10 mouse cellular contexts compared by ENCODE assay signal in the genomic region with DNA sequence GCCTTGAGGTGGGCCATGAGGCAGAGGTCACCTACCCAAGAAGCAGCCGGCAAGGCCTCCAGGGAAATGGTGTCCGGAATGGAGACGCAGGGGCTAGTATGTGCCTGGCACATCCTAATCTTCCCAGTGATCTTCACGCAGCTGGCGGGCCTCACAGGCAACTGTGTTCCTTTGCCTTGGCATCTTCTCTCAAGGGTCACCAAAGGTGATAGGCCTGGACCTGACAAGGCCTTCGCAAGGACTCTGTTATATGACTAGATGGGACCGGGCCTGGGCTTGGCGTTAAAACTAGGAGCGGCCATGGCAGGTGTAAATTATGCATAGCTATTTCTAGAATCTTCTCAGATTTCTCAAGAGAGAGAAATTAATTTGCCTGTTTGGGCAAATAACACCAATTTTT.
DNase-seq lines count a peak whose midpoint lies in the region; ATAC-seq and TF ChIP-seq lines count a peak whose summit lies in the region.
"Had no signal": no experiment of that assay in that cellular context is flagged by ENCODE, and none has a peak within 500 bp of the region (broad histone marks: within the 10 kb centered on the region; RNA-seq: fewer than 3 reads in every experiment).

No protein-coding gene starts in this region.

- peak overlapping the region; percentile 75 for H3K4me3 ChIP-seq in gastrocnemius, adult 2 months
- H3K4me3 ChIP-seq in lung, embryonic 16.5 days (ENCODE audit: low read length) = no peak overlapping the region
- H3K4me3 ChIP-seq in lung, adult 2 months (replicated peaks; ENCODE audit: extremely low read depth, low read depth, low read length) = no peak overlapping the region
- no peak overlapping the region for H3K4me3 ChIP-seq in intestine, postnatal 0 days (ENCODE audit: low read depth, low read length)
- no peak overlapping the region for H3K4me3 ChIP-seq in neural tube, embryonic 15.5 days (replicated peaks)

- H3K4me1 ChIP-seq in lung, embryonic 16.5 days (replicated peaks; ENCODE audit: control insufficient read depth, insufficient read depth, low read length) = peaks cover 12% of the 10 kb centered on the region
- H3K4me1 ChIP-seq in lung, adult 2 months (ENCODE audit: control insufficient read depth, insufficient read depth, low read length) = no peaks in the 10 kb centered on the region
- no peaks in the 10 kb centered on the region for H3K4me1 ChIP-seq in intestine, postnatal 0 days (replicated peaks; ENCODE audit: control insufficient read depth, insufficient read depth, low read length)
- peaks cover 30% of the 10 kb centered on the region for H3K4me1 ChIP-seq in neural tube, embryonic 15.5 days

- H3K4me2 ChIP-seq in lung, embryonic 16.5 days (ENCODE audit: low read depth, low read length) = peak overlapping the region; percentile 83; the same call in 1 of the 2 replicates
- H3K4me2 ChIP-seq in intestine, postnatal 0 days (replicated peaks; ENCODE audit: low read depth) = peak overlapping the region; percentile 72; the same call in 1 of the 2 replicates
- H3K4me2 ChIP-seq in neural tube, embryonic 15.5 days = peak overlapping the region; percentile 70

- H3K36me3 ChIP-seq in lung, embryonic 16.5 days (ENCODE audit: control insufficient read depth, insufficient read depth, low read length) = no peaks in the 10 kb centered on the region
- no peaks in the 10 kb centered on the region for H3K36me3 ChIP-seq in intestine, postnatal 0 days (ENCODE audit: control insufficient read depth, insufficient read depth)
- H3K36me3 ChIP-seq in neural tube, embryonic 15.5 days = no peaks in the 10 kb centered on the region
- H3K36me3 ChIP-seq: heart, embryonic 12.5 days; midbrain, embryonic 12.5 days had no signal

- H3K9me3 ChIP-seq in lung, embryonic 16.5 days (ENCODE audit: control insufficient read depth, low read length) = no peaks in the 10 kb centered on the region
- H3K9me3 ChIP-seq in intestine, postnatal 0 days (ENCODE audit: control insufficient read depth) = no peaks in the 10 kb centered on the region
- H3K9me3 ChIP-seq in neural tube, embryonic 15.5 days (replicated peaks) = no peaks in the 10 kb centered on the region
- H3K9me3 ChIP-seq: heart, embryonic 12.5 days; midbrain, embryonic 12.5 days had no signal

- no peak for TF ChIP-seq POLR2A in lung, adult 2 months (IDR thresholded peaks at IDR 0.05; ENCODE audit: borderline replicate concordance, extremely low read depth, low read depth, low read length)

- ATAC-seq in lung, embryonic 16.5 days (ENCODE audit: low read depth) = no peak
- no peak for ATAC-seq in intestine, postnatal 0 days
- no peak for ATAC-seq in neural tube, embryonic 15.5 days (ENCODE audit: low FRiP score)
- no peak for ATAC-seq in monocyte, adult 5-6 weeks (replicated peaks; ENCODE audit: insufficient number of reproducible peaks, low FRiP score, low TSS enrichment, poor library complexity, severe bottlenecking)

- H3K27me3 ChIP-seq in lung, embryonic 16.5 days (ENCODE audit: control insufficient read depth, insufficient read depth, low read depth, low read length) = peaks cover 8% of the 10 kb centered on the region
- peaks cover 22% of the 10 kb centered on the region for H3K27me3 ChIP-seq in intestine, postnatal 0 days (replicated peaks; ENCODE audit: control insufficient read depth, insufficient read depth, low read length)
- H3K27me3 ChIP-seq in neural tube, embryonic 15.5 days (replicated peaks) = no peaks in the 10 kb centered on the region; the same call in 1 of the 2 replicates

- intact Hi-C loops in gastrocnemius, adult 2 months (cut with DNase I) = no loop called here
- intact Hi-C loops in gastrocnemius, postnatal 14 days (cut with DNase I; ENCODE audit: low total_unique reads) = no loop called here

- 74% methylated on average over 9 of the region's 9 CpGs for WGBS in lung, embryonic 16.5 days
- 75% methylated on average over 9 of the region's 9 CpGs for WGBS in lung, adult 2 months
- 72% methylated on average over 9 of the region's 9 CpGs for WGBS in intestine, postnatal 0 days
- WGBS in neural tube, embryonic 15.5 days = 84% methylated on average over 9 of the region's 9 CpGs

- TF ChIP-seq CTCF in gastrocnemius, adult 2 months (IDR thresholded peaks at IDR 0.05) = no peak
- no peak for TF ChIP-seq CTCF in lung, adult 2 months (IDR thresholded peaks at IDR 0.05; ENCODE audit: insufficient read depth, low read length)
- no peak for TF ChIP-seq CTCF in intestine, postnatal 0 days (IDR thresholded peaks at IDR 0.05; ENCODE audit: low read depth)

- DNase-seq in gastrocnemius, adult 2 months = peak; percentile 72
- no peak for DNase-seq in gastrocnemius, postnatal 14 days
- DNase-seq in lung, adult 2 months = no peak
- no peak for DNase-seq in cerebellum, postnatal 14 days

- H3K27ac ChIP-seq in gastrocnemius, adult 2 months = peak overlapping the region; percentile 81
- no peak overlapping the region for H3K27ac ChIP-seq in lung, embryonic 16.5 days (ENCODE audit: low read length)
- H3K27ac ChIP-seq in intestine, postnatal 0 days (ENCODE audit: low read depth, low read length) = no peak overlapping the region
- no peak overlapping the region for H3K27ac ChIP-seq in neural tube, embryonic 15.5 days (replicated peaks)
- H3K27ac ChIP-seq: midbrain, embryonic 12.5 days had no signal

- no peak overlapping the region for H3K9ac ChIP-seq in lung, embryonic 16.5 days (ENCODE audit: low read length)
- no peak overlapping the region for H3K9ac ChIP-seq in intestine, postnatal 0 days (ENCODE audit: low read depth, low read length)
- no peak overlapping the region for H3K9ac ChIP-seq in neural tube, embryonic 15.5 days (replicated peaks)
